Mouse (Mus musculus) neutrophil, adult 65 days (primary cell): ENCODE measurements around the gene Hba-x. TPM values are rescaled to one million over a fixed set of nuclear protein-coding genes. Genes with fewer than 3 reads are reported as not detected.

Source experiments
- total RNA-seq: library from RNA; stranded (reverse); gene quantifications from 2 replicates; pipeline ENCODE4 v1.2.4, GENCODE M21; 2023

The Hba-x gene
- not detected in 2 replicates for total RNA-seq

GRCm38 (mm10) chr11:32276347-32276746, at the start of gene Hba-x:
Gene Hba-x (plus strand): TSS chr11:32276400.

DNA sequence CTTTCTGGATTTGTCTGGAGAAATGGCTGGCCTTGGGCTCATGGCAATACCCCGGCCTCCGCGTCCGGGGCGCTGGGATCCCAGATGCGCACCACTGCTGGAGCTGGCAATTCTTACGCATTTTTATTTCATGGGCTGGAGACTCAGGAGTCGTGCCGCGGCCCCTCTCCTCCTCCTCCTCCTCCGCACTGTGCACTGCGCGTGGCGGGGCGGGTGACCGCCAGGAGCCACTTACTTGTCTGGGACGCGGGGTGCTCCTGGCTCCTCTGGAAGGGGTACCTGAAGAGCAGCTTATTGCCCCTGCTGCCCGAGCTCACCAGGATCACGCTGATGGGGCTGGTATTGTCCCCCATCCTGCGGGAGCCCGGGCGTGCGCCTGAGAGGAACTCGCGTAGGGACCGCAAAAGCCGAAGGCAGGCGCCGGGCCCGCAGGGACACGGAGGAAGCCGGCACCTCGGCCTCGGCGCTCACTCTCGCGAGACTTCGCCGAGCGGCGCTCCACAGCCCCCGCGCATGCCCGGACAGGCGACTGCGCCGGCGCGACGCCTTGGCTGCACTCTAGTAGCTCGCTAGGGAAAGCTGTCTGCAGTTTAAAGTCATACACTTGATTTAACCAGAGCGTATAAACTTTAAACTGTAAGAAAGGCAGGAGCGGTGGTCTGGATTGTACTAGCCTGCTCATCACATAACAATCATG, 8.9 kb upstream of the Hba-x start, which contains the start of gene Nprl3:
Nprl3 (minus strand) TSS at position 520 of the 697 bp plus-strand sequence.

GRCm38 (mm10) chr11:32283091-32283777, 7.0 kb downstream of the Hba-x start, which contains the start of gene Hba-a1:
Gene Hba-a1 (plus strand): TSS chr11:32283511.

DNA sequence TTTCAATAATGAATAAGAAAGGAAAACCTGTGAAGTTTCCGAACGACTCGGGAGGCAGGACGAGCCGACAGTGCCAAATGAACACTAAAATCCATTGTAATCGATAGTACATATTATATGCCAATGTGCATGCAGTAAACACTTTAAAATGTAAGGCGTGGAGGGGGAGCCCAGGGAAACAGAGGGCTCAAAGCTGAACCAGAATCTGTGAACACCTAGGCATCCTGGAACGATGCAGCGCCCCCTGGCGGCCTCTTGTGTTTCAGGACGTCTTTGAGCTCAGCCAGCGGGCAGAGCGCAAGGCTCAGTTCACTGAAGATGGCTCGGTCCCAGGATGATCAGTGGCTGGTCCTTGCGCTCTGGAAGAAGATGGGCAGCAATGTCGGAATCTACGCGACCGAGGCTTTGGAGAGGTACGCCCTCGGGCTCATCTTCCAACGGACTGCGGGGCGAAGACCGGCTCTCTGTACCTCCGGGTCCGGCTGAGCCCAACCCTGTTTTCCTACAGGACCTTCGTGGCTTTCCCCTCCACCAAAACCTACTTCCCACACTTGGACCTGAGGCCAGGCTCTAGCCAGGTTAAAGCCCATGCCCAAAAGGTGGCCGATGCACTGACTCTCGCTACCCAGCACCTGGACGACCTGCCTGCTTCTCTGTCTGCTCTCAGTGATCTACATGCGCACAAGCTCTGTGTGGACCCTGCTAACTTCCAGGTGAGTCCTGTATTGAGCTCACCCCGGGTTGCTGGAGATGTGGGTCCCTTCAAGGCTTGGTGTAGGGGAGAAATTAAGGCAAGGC, 10.7 kb downstream of the Hba-x start, which contains the start of gene Hbq1b:
Hbq1b (plus strand) TSS at position 271 of the 798 bp plus-strand sequence.

DNA sequence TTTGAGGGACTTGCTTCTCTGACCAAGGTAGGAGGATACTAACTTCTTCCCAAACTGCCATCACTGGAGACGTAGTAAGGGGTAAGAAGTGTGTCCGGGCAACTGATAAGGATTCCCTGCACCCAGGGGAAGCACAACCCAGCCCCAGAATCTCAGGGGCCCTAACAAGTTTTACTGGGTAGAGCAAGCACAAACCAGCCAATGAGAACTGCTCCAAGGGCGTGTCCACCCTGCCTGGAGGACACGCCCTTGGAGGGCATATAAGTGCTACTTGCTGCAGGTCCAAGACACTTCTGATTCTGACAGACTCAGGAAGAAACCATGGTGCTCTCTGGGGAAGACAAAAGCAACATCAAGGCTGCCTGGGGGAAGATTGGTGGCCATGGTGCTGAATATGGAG, 20.0 kb downstream of the Hba-x start, which contains the start of gene Hba-a2:
Hba-a2 (plus strand) TSS at position 287 of the 400 bp plus-strand sequence.

DNA sequence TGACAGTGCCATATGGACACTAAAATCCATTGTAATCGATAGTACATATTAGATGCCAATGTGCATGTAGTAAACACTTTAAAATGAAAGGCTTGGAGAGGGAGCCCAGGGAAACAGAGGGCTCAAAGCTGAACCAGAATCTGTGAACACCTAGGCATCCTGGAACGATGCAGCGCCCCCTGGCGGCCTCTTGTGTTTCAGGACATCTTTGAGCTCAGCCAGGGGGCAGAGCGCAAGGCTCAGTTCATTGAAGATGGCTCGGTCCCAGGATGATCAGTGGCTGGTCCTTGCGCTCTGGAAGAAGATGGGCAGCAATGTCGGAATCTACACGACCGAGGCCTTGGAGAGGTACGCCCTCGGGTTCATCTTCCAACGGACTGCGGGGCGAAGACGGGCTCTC, 23.7 kb downstream of the Hba-x start, which contains the start of gene Hbq1a:
Hbq1a (plus strand) TSS at position 205 of the 400 bp plus-strand sequence.

Other genes starting within 250 kb of the Hba-x start
- gene Il9r, start 76.1 kb upstream of the Hba-x start, total RNA-seq, result not detected in 2 replicates
- gene Snrnp25, start 71.0 kb upstream of the Hba-x start, total RNA-seq, result 12.5 and 12.8 TPM in 2 replicates
- 0.69 and 1.0 TPM in 2 replicates for gene Rhbdf1, start 54.1 kb upstream of the Hba-x start, total RNA-seq
- 5.8 and 6.9 TPM in 2 replicates for gene Mpg, start 49.9 kb upstream of the Hba-x start, total RNA-seq
- gene Nprl3, start 8.7 kb upstream of the Hba-x start, total RNA-seq, result 7.0 and 7.1 TPM in 2 replicates
- gene Hba-a1, start 7.1 kb downstream of the Hba-x start, total RNA-seq, result 79.8 and 144 TPM in 2 replicates
- not detected in 2 replicates for gene Hbq1b, start 10.6 kb downstream of the Hba-x start, total RNA-seq
- gene Hba-a2, start 20.1 kb downstream of the Hba-x start, total RNA-seq, result 60.7 and 91.7 TPM in 2 replicates
- not detected in 2 replicates for gene Hbq1a, start 23.7 kb downstream of the Hba-x start, total RNA-seq
- 2.2 and 4.0 TPM in 2 replicates for gene Sh3pxd2b, start 71.4 kb downstream of the Hba-x start, total RNA-seq
- 0.68 and 1.3 TPM in 2 replicates for gene Ubtd2, start 179.0 kb downstream of the Hba-x start, total RNA-seq